Mouse (Mus musculus) megakaryocyte, embryonic 14.5 days (primary cell): ENCODE measurements at regions not wholly inside any gene's neighbourhood (a gene's known extent, or its start where the extent isn't known, plus 50 kb on each side); places are given as distances from the start of the nearest gene placed in this dataset.

Experiments used
- FLI1 ChIP-seq: IDR thresholded peaks from 2 replicates; pipeline ENCODE4 v1.6.1; 2012; ENCODE audit warnings: low read length, inconsistent platforms, mixed read lengths
- GATA1 ChIP-seq: IDR thresholded peaks from 3 replicates; pipeline ENCODE4 v1.6.1; 2012; ENCODE audit warnings: mixed read lengths, low read length, inconsistent platforms, borderline replicate concordance

DNA sequence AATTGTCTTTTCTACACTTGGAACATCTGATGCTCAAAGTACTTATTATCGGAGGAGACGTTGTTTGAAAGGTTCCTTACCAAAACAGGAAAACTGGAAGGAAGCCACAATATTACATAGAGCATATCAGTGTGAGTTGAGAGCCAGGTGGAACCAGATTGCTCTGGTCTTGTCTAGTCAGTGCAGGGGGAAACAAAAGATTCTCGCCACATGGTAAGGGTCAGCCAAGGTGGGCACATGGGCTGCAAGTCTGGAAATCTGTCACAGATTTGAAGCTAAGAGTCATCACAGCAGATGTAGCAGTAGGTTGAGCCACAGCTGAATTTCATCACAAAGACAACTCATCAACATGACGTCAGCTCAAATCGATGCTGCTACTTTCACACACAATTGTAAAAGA is 681.8 kb downstream of the Stpg2 start:
- TF ChIP-seq GATA1, result no peak
- TF ChIP-seq FLI1, result no peak
